Mouse (Mus musculus) cerebellum, adult 11-12 months (tissue): Measurements from ENCODE around the gene Atg9b.

Source experiments
- DNase-seq: peaks from one replicate; pipeline ENCODE4 v3.0.0; 2022

Gene Atg9b

GRCm38 (mm10) chr5:24404594-24405360 lies 12.8 kb upstream of the Atg9b start:
- no peak for DNase-seq

DNA sequence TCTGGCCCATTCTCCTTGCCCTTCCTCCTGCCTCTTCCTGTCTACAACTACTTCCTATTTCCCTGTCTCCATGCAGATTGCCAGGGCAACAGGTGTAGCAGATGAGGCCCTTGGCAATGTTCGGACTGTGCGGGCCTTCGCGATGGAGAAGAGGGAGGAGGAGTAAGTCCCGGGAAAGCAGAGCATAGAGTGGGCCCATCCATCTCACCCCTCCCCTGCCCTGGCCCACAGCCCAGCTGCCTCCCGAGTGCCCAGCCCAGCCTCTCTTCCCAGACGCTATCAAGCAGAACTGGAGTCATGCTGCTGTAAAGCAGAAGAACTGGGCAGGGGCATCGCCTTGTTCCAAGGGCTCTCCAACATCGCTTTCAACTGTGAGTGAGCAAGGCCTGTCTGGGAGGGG lies 10.0 kb upstream of the Atg9b start:
- DNase-seq, result no peak

GRCm38 (mm10) chr5:24400911-24401605 lies 9.1 kb upstream of the Atg9b start:
- DNase-seq, result no peak

DNA sequence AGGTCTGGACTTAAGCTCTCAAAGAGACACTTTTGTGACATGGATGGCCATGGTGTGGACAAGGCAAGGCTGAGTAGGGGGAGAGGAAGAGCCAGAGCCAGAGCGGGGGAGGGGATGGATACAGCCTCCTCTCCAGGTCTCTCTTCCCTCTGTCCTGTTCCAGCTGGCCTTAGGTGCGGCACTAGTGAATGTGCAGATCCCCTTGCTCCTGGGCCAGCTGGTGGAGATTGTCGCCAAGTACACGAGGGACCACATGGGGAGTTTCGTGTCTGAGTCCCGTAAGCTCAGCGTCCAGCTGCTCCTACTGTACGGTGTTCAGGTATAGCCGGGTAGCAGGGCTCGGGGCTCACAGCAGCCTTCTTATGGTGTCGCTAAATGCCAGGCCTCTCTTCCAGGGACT lies 8.4 kb upstream of the Atg9b start:
- no peak for DNase-seq

- no peak for DNase-seq
Measured at GRCm38 (mm10) chr5:24399686-24400085, 7.7 kb upstream of the Atg9b start.

- DNase-seq, result peak; percentile 19
Measured at GRCm38 (mm10) chr5:24396254-24396653, 4.3 kb upstream of the Atg9b start.

GRCm38 (mm10) chr5:24394165-24394894 lies 2.4 kb upstream of the Atg9b start:
- peak; percentile 96 for DNase-seq

DNA sequence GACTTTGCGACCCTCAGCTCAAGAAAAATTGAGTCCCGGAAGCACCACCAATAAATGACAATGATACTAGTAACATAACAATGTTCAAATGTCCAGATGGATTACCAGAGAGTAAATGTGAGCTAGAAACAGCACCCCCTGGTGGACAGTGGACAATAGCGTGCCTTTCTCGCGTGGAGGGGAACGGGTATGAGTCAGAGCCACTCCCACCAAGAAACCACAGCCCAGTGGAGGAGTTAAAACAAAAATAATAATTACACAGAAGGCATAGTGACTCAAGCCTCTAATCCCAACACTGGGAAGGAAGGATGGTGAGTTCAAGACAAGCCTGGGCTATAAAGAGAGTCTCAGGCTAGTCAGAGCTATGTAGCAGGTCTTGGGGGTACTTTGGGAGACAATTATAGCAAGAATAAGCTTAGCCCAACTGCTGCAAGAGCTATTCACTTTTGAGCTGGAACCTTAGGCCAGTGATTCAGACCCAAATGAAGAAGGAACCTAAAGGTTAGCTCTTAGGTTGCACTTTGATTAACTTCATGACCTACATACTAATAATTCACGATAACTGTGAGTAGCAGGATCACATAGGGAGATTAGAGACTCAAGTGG lies 1.6 kb upstream of the Atg9b start, which contains the start of gene Abcb8:
Gene Abcb8, plus strand, starts transcription at position 272 of the 606 bp plus-strand sequence.
- DNase-seq, result peak; percentile 79

DNA sequence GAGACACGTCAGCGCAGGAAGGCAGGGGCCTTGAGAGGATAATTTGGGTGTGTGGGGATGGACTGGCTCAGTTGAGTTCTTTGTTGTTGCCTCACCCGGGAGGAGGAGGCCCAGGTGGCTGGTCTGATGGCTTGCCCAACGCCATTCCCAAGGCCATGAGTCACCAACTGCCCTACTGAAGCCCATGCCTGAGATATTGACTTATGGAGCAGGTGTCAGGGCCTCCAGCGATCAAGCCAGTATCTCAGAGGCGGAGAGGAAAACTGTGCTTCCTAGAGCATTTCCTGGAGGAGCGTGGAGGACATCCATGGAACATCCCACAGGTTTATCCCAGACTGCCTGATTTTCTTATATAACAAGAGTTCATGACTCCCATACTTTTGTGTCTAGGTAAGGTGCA lies 781 bp upstream of the Atg9b start:
- peak; percentile 44 for DNase-seq

- DNase-seq, result no peak
Measured at GRCm38 (mm10) chr5:24389658-24390020, 2.3 kb downstream of the Atg9b start.

GRCm38 (mm10) chr5:24389011-24389657 lies 2.8 kb downstream of the Atg9b start:
- no peak for DNase-seq

GRCm38 (mm10) chr5:24388246-24388915 lies 3.6 kb downstream of the Atg9b start:
- no peak for DNase-seq

DNA sequence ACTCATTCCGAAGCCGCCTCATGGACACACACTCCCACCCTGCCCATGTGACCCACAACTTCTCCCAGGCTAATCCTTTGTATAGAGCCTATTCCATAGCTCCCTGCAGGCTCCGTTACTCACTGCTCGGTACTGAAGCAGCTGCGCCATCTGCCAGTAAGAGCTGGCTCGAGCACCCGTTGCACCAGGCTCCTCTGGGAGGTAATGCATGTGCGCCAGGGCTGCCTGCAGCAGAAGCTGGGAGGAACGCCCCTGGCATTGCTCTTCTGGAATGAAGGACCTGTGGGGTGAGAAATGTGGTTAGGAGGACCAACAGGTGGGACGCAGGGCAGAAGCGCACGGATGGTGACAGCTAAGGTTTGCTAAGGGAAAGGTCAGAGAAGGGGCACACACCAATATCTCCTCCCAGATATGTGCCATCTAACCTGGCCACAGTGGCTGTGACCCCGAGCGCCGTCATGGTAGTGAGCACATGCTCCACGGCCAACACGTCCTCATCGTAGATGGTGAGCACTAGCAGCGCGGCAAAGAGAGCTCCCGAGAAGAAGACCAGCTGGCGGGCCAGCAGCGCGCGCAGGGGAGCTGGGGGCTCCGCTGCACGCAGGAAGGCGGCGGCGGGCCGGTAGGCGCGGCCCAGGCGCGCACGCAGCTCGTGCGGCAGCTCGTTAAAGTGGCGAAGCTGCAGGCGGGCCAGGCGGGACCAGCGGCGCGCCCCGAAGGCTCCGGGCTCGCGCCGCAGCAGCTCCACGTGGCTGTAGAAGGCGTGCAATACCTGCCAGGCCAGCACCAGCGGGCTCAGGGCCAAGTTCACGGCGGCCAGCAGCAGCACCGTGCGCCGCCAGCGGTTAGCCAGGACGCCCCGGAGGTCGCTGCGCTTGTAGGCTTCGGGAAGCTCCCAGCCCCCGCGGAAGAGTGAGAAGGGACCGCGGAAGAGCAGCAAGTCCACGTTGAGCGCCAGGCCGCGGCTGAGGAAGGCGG lies 4.4 kb downstream of the Atg9b start:
- no peak for DNase-seq

DNA sequence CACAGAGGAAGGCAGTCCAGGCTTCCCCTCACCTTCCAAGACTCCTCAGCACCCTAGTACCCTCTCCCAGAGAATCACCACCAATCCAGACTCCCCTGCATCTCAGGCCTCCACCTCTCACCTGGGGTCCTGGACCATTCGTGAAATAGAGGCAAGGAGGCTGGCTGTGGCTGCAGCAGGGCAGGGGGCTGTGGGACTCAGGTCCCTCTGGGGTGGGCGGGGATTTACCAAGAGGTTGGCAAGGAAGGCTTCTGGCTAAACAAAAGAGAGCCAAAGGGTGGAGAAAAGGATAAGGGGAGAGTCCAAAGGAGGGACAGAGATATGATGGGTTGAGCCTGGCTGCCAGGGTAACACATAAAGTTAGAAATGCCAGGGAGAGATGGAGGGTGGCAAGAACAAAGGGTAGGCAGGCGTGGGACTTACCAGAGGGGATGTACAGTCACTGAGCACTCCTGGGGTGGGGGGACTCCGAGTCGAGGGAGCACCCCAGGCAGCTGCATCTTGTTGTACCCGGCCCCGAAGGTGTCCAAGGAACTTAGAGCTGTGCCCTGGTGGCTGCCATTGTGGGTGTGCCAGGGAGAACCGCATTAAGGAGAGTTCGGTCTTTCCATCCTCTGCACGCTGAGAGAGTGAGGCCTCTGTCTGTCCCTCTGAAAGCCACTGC lies 5.9 kb downstream of the Atg9b start:
- no peak for DNase-seq

DNA sequence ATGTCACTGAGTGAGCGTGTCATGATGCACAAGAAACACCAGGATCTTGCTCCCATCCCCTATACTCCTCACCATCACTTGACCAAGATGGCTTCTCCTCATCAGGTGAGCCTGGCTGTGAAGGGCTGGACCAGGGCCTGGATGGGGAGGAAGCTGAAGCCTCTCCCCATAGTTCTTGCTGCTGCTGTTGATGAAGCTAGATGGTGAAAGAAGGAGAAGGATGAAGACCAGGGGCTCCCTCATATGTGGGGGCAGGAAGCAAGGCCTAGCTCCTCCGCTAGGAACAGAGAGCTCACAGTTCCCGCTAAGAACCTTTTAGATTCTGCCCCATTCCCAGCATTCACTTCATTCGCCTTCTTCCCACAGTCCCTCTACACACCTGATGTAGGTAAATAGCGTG lies 6.6 kb downstream of the Atg9b start:
- DNase-seq, result no peak

DNA sequence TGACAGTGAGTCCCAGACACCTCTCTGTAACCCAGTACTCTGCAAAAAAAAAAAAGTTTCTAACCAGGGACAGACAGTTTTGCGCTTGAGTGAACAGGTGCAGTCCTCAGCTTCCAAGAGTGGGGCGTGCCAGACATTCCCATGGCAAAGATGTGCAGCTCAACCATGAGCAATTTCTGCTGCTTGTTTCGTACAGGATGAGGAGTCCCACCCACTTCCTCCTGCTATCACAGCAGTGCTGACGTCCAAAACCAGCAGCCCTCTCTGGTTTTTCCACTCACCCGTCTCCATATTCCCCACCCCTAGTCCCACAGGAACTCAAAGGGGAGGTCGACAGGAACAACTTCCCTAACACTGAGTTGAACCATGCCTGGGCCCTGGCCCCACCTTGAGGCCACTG lies 7.5 kb downstream of the Atg9b start:
- DNase-seq, result peak; percentile 48

GRCm38 (mm10) chr5:24383026-24383859 lies 8.7 kb downstream of the Atg9b start:
- DNase-seq, result peak; percentile 97

- no peak for DNase-seq
Measured at GRCm38 (mm10) chr5:24381988-24382387, 10.0 kb downstream of the Atg9b start.

- no peak for DNase-seq
Measured at GRCm38 (mm10) chr5:24381486-24381885, 10.5 kb downstream of the Atg9b start.
